Mouse (Mus musculus) kidney, postnatal 14 days (tissue): ENCODE data around the gene Cdipt.

Source experiments
- DNase-seq: peaks from one replicate; pipeline ENCODE4 v3.0.0; 2022; ENCODE audit warnings: mixed read lengths

The Cdipt gene

DNA sequence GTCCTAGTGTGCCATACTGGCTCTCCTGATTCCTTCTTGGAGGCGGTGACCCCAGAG is at the start of gene Cdipt:
Gene Cdipt (plus strand): TSS at position 22 of the 57 bp plus-strand sequence.
- no peak for DNase-seq

DNA sequence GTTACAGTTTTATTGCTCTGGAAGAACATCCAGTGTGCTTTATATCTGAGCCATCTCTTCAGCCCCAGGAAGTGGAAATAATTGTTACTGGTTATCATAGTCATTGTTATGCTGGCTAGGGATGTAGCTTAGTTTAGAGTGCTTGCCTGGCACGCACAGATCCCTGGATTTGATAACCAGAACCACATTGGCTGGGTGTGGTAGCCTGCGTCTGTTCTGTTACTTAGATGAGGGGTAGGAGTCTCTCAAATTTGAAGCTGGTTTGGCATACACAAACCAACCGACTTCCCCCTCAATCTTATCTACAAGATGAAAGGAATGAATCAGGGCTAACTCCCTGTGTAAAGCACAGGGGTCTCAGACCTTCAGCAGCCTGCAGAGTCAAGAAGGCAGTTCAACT is 49.4 kb upstream of the Cdipt start:
- no peak for DNase-seq

GRCm38 (mm10) chr7:126928384-126929037 is 47.2 kb upstream of the Cdipt start, which contains the start of gene Kctd13:
Gene Kctd13 (plus strand): TSS chr7:126928879.
- peak; percentile 97 for DNase-seq

DNA sequence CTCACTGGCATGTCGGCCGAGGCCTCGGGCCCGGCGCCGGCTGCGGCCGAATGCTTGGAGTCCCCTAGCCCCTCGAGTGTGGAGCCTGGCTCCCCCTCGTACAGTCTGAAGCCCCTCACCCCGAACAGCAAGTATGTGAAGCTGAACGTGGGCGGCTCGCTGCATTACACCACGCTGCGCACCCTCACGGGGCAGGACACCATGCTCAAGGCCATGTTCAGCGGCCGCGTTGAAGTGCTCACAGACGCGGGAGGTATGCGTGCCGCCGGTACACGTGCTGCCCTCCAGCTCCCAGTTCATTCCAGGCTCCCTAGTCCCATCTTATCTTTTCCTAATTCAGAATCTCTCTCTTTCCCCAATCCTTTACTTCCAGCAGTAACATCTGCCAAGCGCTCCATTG is 46.7 kb upstream of the Cdipt start:
- DNase-seq = no peak

GRCm38 (mm10) chr7:126932652-126933051 is 43.1 kb upstream of the Cdipt start:
- no peak for DNase-seq

DNA sequence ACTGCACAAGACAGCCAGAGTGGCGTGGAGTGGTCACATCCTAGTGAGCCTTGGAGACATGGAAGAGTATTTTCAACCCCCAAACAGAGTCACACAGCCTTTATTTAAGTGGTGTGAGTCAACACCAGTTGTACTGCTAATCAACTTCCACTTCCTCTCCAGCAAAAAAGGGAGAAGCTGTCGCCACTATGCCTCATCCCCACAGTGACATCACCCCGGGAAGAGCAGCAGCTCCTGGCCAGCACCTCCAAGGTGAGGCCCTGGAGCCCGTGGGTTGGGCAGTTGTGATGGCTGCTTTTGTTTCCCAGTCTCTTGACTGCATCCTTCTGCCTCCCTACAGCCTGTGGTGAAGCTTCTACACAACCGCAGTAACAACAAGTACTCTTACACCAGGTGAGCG is 34.5 kb upstream of the Cdipt start:
- DNase-seq = no peak

DNA sequence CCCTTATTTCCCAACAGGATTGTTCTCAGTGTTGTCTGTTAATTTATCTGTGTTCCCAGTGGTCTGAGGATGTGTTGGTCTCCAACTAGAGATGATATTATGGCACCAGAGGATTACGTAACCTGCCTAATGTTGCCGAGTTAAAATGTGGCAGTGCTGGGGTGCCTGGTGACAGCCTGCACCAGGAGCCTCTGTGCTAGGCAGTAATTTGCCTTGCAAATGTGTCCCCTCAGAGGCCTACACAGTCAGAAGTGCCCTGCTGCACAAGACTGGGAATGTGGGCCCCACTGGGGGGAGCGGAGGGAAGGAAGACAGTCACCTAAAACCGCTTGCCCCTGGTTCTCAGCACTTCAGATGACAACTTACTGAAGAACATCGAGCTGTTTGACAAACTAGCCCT is 33.9 kb upstream of the Cdipt start:
- no peak for DNase-seq

DNA sequence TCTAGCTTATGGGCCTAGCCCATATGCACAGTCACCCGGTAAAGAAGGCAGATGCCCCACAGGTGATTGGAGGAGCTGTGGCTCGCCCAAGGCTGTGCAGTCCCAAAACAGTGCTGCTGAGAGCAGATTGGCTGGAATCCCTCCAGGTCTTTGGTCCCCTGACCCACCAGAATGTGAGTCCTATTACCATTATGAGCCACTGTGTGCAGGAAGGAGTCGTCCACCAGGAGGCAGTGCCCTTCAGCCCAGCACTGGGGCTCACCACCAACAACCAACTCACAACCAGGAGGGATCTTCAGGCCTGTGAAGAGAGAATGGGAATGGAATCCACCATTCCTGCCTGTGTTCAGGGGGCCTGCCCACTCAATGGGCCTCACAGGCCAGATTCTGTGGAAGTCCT is 29.2 kb upstream of the Cdipt start:
- DNase-seq = peak; percentile 46

DNA sequence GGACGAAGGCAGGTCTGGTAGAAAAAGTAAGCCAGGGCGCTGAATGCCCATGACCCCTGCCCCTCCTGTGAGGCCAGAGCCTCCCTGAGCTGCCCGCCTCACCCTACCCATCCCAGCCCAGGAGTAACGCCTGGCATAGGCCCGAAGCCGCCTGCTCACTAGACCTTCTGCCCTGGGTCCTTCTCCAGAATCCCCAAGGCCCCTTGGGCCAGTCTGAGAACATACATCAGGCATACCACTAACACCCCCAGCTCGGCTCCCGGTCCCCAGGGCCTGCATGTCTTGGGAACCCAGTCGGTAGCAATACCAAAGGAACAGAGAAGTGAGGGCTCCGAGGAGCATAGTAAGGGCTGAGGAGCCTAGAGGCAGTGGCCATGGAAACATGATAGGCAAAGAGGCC is 27.1 kb upstream of the Cdipt start:
- no peak for DNase-seq

DNA sequence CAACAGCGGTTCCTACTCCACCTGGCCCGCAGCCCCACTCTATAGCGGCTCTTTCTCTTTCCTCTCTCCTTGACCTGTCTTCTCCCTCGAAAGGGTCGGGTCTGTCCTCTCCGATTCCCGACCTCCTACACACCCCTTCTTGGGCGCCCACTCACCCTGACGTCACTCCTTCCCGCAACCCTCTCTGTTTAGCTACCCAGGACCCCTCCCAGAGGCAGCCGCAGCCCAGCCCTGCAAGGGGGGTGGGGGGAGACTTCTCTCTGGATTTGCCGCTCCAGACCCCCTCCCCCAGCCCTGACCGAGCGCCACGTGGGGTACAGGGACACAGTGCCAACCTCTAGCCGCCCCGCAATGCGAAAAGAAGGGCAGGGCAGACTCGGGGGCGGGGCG is 26.3 kb upstream of the Cdipt start, which contains the start of gene Asphd1:
Gene Asphd1 (minus strand): TSS at position 180 of the 390 bp plus-strand sequence.
- DNase-seq = no peak

- DNase-seq = peak; percentile 93
These were observed 25.7 kb upstream of the Cdipt start, which contains the start of gene Sez6l2 for GRCm38 (mm10) chr7:126949793-126950646. Gene Sez6l2 (plus strand): TSS chr7:126950563.

DNA sequence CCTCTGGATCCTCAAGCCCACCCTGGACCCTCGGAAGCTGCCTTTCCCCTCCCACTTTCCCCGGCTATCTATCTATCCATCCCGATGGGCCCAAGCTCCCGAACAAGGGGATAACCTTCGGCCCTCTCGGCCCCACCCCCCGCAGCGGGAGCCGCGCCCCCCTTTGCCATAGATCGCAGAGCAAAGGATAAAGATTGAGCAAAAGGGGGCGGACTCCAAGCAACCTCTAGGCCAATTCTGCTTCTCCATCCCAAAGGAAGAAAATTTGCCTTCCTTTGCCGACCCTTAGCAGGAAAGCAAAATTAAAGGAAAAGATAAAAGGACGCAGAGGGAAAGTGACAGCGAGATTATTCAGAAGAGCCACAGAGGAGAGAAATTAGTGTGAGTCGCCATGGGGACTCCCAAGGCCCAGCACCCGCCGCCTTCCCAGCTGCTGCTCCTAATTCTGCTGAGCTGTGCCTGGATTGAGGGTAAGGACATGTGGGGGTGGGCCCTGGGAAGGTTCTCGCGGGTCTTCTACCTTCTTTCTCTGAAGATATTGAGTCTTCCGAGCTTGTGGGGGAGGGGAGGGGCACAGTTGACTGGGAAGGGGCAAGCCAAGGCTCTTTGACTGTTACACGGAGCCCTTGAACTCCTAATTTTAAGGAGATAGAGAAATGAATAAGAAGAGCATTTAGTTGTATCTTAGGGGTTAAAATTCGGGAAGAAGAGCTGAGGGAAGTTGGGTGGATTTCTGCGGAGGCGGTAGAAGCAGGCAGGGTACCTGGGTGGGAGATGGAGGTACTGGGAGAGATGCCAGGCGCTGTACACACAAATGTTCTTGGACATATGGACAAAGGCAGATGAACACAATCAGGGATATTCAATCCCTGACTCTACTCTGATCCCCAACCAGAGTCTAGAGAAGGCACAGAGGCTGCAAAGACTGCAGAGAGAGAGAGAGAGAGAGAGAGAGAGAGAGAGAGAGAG is 24.8 kb upstream of the Cdipt start:
- no peak for DNase-seq

- no peak for DNase-seq
These were observed 24.0 kb upstream of the Cdipt start for GRCm38 (mm10) chr7:126951741-126952140.

GRCm38 (mm10) chr7:126952646-126953045 is 23.1 kb upstream of the Cdipt start:
- DNase-seq = no peak

DNA sequence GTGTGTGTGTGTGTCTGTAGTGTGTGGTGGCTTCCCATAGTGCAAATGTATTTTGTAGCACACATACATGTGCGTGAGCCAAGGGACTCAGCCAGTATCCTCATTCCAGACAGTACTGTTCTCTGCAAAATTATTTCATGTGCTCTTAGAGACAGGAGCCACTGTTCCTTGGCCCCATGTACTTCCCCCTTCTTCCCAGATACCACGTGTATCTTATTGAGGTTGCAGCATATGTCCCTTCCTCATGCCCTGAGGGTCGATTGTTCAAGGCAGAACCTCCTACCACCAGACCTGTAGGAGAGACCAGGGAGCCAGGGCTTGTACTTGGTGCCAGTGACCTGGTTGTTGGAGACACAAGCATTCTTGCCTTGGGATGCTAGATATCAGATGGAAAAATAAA is 20.6 kb upstream of the Cdipt start:
- no peak for DNase-seq

GRCm38 (mm10) chr7:126959780-126960179 is 15.9 kb upstream of the Cdipt start:
- no peak for DNase-seq

DNA sequence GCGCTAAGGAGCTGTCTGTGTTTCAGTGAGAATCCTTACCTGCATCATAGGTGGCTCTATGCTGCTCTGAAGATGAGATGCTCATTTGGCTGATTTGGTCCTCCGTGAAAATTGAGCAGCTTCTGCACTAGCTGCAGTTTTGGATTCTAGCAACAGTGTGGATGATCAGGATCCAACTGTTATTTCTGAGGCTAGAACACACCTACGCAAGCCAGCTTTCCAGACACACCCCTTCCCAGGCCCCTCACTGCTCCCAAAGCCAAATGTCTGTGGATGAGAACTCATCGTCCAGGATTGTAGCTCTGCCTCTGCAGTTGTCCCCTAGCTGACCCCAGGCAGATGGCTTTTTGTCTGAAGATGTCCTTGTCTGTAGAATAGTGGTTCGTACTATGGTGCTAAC is 14.6 kb upstream of the Cdipt start:
- DNase-seq = no peak

GRCm38 (mm10) chr7:126961965-126962364 is 13.7 kb upstream of the Cdipt start:
- no peak for DNase-seq

DNA sequence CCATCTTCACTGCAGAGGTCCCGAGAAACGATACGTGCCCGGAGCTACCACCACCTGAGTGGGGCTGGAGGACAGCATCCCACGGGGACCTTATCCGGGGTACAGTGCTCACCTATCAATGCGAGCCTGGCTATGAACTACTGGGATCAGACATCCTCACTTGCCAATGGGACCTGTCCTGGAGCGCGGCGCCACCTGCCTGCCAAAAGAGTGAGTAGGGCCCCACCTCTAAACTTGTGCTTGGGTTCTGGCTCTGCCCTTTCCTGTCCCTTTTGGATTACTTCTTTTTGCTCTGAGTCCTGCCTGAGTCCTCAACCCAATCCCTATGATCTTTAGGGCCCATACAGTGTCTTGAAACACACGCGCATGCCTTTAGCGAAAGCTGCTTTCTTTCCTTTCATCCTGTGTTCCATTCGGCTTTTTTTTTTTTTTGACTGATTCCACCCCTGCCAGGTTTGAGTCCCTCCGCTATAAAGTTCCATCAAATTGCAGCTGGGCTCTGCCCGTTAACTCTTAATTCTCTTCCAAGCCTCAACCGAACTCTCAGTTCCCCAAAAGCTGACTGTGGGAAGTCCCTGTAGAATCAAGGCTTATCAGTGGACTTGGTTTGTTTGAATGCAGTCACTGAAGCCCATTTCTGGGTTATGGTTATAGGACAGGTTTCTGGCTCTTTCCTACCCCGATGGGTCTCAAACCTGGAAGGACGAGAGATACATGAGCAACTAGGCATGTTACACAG is 12.0 kb upstream of the Cdipt start:
- DNase-seq = peak; percentile 73

GRCm38 (mm10) chr7:126965568-126965967 is 10.1 kb upstream of the Cdipt start:
- DNase-seq = no peak

DNA sequence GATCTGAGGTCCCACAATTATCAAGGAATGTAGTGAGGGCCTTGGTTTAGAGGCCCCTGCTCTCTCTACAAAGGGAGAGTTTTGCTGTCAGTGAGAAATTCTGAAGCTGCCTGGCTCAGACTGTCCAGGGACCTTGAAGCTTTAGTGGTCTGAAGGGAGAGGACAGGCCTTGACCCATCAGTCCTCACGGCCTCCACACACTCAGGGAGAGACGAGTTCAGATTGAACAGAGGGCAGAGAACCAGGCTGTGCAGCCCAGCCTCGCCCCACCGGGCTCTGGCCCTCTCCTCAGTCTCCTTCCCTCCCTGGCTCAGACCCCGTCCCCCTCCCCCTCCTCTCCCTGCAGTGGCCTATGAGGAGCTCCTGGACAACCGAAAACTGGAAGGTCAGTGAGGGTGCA is 8.4 kb upstream of the Cdipt start:
- no peak for DNase-seq

DNA sequence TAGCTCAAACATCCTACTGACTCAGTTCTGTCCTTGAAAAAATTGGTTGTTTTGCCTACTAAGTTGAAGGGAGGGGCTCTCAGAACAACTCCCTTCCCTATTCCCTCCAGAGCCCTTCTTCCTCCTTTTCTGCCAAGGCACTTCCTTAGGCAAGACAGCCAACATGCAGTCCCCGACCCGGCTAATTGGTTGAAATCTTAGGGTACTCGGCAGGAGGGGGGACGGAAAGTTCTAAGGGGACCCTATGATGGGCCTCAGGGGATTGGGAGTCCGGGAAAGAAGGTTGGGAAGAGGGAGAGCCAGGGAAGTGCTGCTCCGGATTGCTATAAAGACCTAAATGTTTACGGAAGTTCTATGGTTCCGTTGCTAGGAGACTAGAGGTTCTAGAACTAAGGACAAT is 221 bp upstream of the Cdipt start:
- DNase-seq = no peak
